Mouse (Mus musculus): ENCODE measurements around the gene Olfr934. TPM values are rescaled to one million over a fixed set of nuclear protein-coding genes. Genes with fewer than 3 reads are reported as not detected.

Olfr934 gene
- not detected for polyA plus RNA-seq (2017; shearing (Covaris generic))

GRCm38 (mm10) chr9:38988215-38988614 lies at the start of gene Olfr934:
TSS of gene Olfr934 (minus strand) at chr9:38988315.

GRCm38 (mm10) chr9:39023277-39023676 lies 35.2 kb upstream of the Olfr934 start, which contains the start of gene Olfr146:
TSS of gene Olfr146 (minus strand) at chr9:39023377.

GRCm38 (mm10) chr9:38999583-38999982 lies 11.5 kb upstream of the Olfr934 start, which contains the start of gene Olfr935:
TSS of gene Olfr935 (minus strand) at chr9:38999683.

GRCm38 (mm10) chr9:38972013-38972412 lies 16.1 kb downstream of the Olfr934 start, which contains the start of gene Olfr933:
TSS of gene Olfr933 (plus strand) at chr9:38972313.

Other genes with a start within 250 kb of the Olfr934 start
- 0.10 TPM for gene Olfr920, start 236.0 kb downstream of the Olfr934 start, polyA plus RNA-seq (2017; shearing (Covaris generic))
- not detected for gene Olfr921, start 215.2 kb downstream of the Olfr934 start, polyA plus RNA-seq (2017; shearing (Covaris generic))
- gene Olfr922, start 173.7 kb downstream of the Olfr934 start, polyA plus RNA-seq (2017; shearing (Covaris generic)), result not detected
- gene Olfr923, start 161.8 kb downstream of the Olfr934 start, polyA plus RNA-seq (2017; shearing (Covaris generic)), result not detected
- gene Olfr924, start 143.9 kb downstream of the Olfr934 start, polyA plus RNA-seq (2017; shearing (Covaris generic)), result not detected
- gene Olfr26, start 133.3 kb downstream of the Olfr934 start, polyA plus RNA-seq (2017; shearing (Covaris generic)), result not detected
- gene Olfr926, start 111.2 kb downstream of the Olfr934 start, polyA plus RNA-seq (2017; shearing (Covaris generic)), result not detected
- not detected for gene Olfr930, start 58.5 kb downstream of the Olfr934 start, polyA plus RNA-seq (2017; shearing (Covaris generic))
- not detected for gene Olfr933, start 16.0 kb downstream of the Olfr934 start, polyA plus RNA-seq (2017; shearing (Covaris generic))
- not detected for gene Olfr935, start 11.4 kb upstream of the Olfr934 start, polyA plus RNA-seq (2017; shearing (Covaris generic))
- gene Olfr146, start 35.1 kb upstream of the Olfr934 start, polyA plus RNA-seq (2017; shearing (Covaris generic)), result not detected
- not detected for gene Olfr937, start 76.6 kb upstream of the Olfr934 start, polyA plus RNA-seq (2017; shearing (Covaris generic))
- gene Olfr938, start 90.6 kb upstream of the Olfr934 start, polyA plus RNA-seq (2017; shearing (Covaris generic)), result not detected
- not detected for gene Olfr27, start 139.8 kb upstream of the Olfr934 start, polyA plus RNA-seq (2017; shearing (Covaris generic))
- 0.04 TPM for gene Olfr943, start 178.0 kb upstream of the Olfr934 start, polyA plus RNA-seq (2017; shearing (Covaris generic))
- gene Olfr944, start 213.6 kb upstream of the Olfr934 start, polyA plus RNA-seq (2017; shearing (Covaris generic)), result not detected

Data from inflammation-experienced regulatory T-cells, adult 16 weeks (primary cell).